Mouse (Mus musculus): Measurements from ENCODE around the gene Rnf20. TPM values are rescaled to one million over a fixed set of nuclear protein-coding genes. Genes with fewer than 3 reads are reported as not detected.

Gene Rnf20
- 34.3 TPM for polyA plus RNA-seq (2014; fragmentation: Illumina TruSeq; extraction: RNeasy Lipid Tissue Mini Kit (QIAGEN cat#74804); ENCODE audit: low read depth, low replicate concordance)

DNA sequence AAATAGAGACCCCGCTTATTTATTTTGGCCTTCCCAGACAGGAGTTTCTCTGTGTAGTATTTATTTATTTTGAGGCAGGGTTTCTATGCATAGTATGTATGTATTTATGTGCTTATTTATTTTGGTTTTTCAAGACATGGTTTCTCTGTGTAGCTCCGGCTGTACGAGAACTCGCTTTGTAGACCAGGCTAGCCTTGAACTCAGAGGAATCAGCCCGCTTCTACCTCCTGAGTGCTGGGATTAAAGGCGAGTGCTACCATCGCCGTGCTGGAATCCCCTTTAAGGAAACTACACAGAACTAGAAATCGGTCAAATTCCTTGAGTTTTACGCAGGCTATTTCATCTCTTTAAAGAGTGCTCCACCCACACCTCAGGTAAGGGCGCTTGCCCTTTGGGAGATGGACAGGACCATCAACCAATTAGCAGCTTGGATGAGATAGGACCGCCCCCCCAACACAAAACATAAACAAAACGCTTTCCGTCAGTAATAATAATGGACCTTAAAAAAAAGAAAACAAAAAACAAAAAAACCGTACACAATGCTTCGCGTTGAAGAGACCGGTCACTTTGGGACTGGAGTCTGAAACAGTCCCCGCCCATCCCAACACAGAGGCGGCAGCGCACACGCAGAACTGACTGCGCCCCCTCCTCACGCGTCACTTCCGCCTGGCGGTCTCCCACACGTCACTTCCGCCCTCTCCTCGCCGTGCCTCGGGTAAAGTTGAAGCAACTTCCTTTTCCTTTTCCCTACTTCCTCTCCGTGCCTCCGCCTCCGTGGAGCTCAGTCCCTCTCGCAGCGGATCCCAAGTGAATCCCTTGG, at the start of gene Rnf20:
Gene Rnf20, plus strand, starts transcription at position 688 of the 820 bp plus-strand sequence.

GRCm38 (mm10) chr4:49597183-49598100, 34.4 kb upstream of the Rnf20 start, which contains the start of gene Tmem246:
Tmem246 (minus strand) TSS chr4:49597876.

GRCm38 (mm10) chr4:49681812-49682211, 50.0 kb downstream of the Rnf20 start, which contains the start of gene Ppp3r2:
Ppp3r2 (minus strand) TSS chr4:49682024.

Other genes starting within 250 kb of the Rnf20 start
- 0.51 TPM for gene Acnat2, start 223.9 kb upstream of the Rnf20 start, polyA plus RNA-seq (2014; fragmentation: Illumina TruSeq; extraction: RNeasy Lipid Tissue Mini Kit (QIAGEN cat#74804); ENCODE audit: low read depth, low replicate concordance)
- 3.6 TPM for gene Acnat1, start 158.1 kb upstream of the Rnf20 start, polyA plus RNA-seq (2014; fragmentation: Illumina TruSeq; extraction: RNeasy Lipid Tissue Mini Kit (QIAGEN cat#74804); ENCODE audit: low read depth, low replicate concordance)
- gene Baat, start 125.4 kb upstream of the Rnf20 start, polyA plus RNA-seq (2014; fragmentation: Illumina TruSeq; extraction: RNeasy Lipid Tissue Mini Kit (QIAGEN cat#74804); ENCODE audit: low read depth, low replicate concordance) = not detected
- 26.8 TPM for gene Mrpl50, start 110.9 kb upstream of the Rnf20 start, polyA plus RNA-seq (2014; fragmentation: Illumina TruSeq; extraction: RNeasy Lipid Tissue Mini Kit (QIAGEN cat#74804); ENCODE audit: low read depth, low replicate concordance)
- 12.2 TPM for gene Zfp189, start 110.8 kb upstream of the Rnf20 start, polyA plus RNA-seq (2014; fragmentation: Illumina TruSeq; extraction: RNeasy Lipid Tissue Mini Kit (QIAGEN cat#74804); ENCODE audit: low read depth, low replicate concordance)
- 7.7 TPM for gene Aldob, start 82.5 kb upstream of the Rnf20 start, polyA plus RNA-seq (2014; fragmentation: Illumina TruSeq; extraction: RNeasy Lipid Tissue Mini Kit (QIAGEN cat#74804); ENCODE audit: low read depth, low replicate concordance)
- gene Tmem246, start 34.1 kb upstream of the Rnf20 start, polyA plus RNA-seq (2014; fragmentation: Illumina TruSeq; extraction: RNeasy Lipid Tissue Mini Kit (QIAGEN cat#74804); ENCODE audit: low read depth, low replicate concordance) = 3.7 TPM
- gene Ppp3r2, start 50.0 kb downstream of the Rnf20 start, polyA plus RNA-seq (2014; fragmentation: Illumina TruSeq; extraction: RNeasy Lipid Tissue Mini Kit (QIAGEN cat#74804); ENCODE audit: low read depth, low replicate concordance) = 5.1 TPM
- not detected for gene Grin3a, start 213.7 kb downstream of the Rnf20 start, polyA plus RNA-seq (2014; fragmentation: Illumina TruSeq; extraction: RNeasy Lipid Tissue Mini Kit (QIAGEN cat#74804); ENCODE audit: low read depth, low replicate concordance)

Data from adipose tissue, adult 10 weeks (tissue).